Mouse (Mus musculus) lung, postnatal 4 days (tissue): ENCODE measurements at regions not wholly inside any gene's neighbourhood (a gene's known extent, or its start where the extent isn't known, plus 50 kb on each side); places are given as distances from the start of the nearest gene placed in this dataset.
A peak's percentile ranks its signal among the peaks of the same experiment; 100 is the strongest.

Source experiments
- DNase-seq, 2 experiments: peaks; one replicate each; pipeline ENCODE4 v3.0.0; 2021

- peak; percentile 79 for DNase-seq
These were observed 118.3 kb downstream of the Snx10 start for GRCm38 (mm10) chr6:51641965-51642364.

DNA sequence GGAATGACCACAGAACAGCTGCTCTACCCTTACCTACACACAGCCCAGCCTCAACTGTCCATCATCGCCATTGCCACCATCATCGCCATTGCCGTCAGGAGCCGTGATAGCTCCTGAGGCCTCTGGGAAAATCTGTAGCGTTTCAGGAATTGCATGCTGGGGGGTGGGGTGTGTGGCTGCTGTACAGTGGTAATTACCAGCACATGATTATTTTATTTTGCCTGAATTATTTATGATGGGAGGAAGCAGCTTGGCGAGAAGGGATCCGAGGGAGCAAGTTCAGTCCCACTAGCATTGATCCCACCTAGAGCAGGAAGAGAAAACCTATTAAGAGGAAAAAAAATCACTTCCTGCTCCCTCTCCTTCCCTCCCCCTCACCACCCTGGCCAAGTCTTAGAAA is 125.1 kb downstream of the Snx10 start:
- no peak for DNase-seq

DNA sequence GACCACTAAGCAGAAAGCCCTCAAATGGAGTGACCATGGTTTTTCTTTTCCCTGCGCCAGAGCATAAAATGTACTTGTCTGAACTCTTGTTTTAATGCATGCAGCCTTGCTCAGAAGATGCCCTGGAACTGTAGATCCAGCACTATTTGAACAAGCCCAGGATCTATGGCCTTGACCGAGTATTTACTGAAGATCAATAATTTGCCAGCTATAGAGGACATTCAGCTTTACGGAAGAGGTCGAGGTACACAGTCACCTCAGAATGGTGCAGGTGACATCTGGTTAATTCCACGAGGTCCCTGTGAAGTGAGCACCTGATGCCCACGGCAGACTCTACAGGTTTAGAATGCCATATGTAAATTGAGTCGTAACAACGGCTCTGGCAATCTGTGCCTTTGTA is 130.1 kb downstream of the Snx10 start:
- DNase-seq, result no peak

DNA sequence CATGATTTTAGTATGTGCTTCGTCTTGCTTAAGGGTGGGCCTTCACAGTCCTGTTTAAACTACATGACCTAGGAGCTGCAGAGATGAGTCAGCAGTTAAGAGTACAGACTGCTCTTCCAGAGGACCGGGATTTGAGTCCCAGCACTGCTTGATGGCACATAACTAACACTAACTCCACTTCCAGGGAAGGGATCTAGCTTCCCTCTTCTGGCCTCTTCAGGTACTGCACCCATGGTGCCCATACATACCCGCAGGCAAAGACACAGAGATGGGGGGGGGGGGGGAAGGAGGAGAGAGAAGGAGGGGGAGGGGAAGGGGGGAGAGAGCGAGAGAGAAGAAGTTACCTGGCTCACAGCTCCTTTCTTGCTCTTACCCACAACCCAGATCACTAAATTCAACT is 131.3 kb downstream of the Snx10 start:
- DNase-seq, result no peak

DNA sequence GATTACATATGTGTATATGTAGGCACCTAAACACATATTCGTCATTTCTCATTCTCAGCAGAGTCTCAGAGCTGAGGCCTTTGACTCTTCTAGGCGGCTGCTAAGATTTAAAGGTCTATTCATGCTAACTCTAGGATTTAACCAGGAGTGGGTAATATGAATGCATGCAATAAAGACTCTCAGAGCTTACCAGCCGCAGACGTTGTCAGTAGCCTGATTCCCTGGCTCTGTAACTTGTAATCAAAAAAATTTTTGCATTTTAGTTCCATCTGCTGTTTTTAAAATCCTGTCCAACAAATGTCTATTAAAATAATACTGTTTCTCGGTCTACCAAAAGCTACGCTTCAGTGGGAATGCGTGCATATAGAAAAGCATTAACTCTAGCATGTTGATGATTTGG is 132.4 kb downstream of the Snx10 start:
- DNase-seq, result no peak

- DNase-seq, result no peak
These were observed 133.4 kb downstream of the Snx10 start for GRCm38 (mm10) chr6:51656883-51657640.

DNA sequence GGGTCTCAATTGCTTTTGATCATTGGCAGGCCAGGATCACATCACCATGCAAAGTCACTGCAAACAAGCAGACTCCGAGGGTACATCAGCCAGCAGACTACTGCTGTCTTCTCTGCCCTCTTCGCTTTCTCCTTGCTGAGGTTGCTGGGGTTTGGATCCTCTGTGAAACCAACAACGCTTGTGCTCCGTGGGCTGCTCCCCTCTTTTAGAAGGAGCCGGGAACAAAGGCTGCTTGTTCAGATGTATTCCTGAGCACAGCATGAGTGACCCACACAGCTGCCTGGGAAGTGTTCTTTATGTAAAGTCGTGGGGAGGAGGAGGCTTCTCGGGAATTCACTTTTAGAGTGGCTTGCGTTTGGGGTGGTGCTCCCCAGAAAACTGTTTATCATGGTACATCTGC is 134.7 kb downstream of the Snx10 start:
- DNase-seq, result no peak

GRCm38 (mm10) chr6:51663178-51663577 is 139.5 kb downstream of the Snx10 start:
- peak in 1 of 2 experiments; percentile 6 for DNase-seq

GRCm38 (mm10) chr6:51664049-51664448 is 140.3 kb downstream of the Snx10 start:
- no peak for DNase-seq

DNA sequence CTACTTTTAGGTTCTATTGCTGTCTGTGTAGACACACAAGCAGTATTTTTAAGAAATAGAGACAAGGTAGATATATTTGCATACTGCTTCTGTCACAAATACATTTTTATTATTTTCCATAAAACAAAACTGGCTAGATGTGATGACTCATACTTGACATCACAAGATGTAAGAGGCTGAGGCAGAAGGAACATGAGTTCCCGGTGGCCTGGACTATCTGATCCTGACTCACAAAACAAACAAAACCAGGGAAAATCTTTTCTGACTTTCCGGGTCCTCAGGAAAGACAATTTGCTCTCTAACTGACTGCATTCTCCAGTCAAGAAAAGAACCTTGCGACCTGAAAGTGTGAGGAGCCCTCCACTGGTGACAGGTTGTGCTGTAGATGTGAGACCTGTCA is 143.3 kb downstream of the Snx10 start:
- DNase-seq, result no peak

DNA sequence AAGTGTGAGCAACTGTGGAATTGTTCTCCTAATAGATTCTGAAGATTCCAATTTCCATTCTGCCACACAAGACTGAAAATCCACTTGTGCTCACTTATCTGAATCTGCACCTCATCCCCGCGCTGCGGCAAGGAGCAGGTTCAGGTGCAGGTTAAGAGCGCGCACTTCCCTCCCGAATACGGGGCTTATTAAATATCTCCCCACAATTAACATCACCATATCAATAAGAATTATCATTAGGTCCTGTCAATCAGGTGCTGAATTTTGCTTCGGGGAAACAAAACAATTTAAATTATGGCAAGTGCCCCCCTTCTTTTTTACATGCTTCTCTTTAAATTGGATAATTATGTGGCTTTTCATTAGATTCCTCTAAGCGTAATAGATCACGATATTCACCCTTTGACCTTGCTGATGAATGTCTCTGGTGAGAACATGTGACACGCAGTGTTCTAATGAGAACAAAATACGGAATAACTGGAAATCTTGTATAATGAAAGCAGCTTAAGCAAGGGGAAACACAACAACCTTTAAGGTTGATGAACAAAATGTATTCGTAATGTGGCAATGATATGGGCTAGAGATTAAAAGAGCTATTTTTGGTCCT is 151.7 kb downstream of the Snx10 start:
- DNase-seq, result no peak

DNA sequence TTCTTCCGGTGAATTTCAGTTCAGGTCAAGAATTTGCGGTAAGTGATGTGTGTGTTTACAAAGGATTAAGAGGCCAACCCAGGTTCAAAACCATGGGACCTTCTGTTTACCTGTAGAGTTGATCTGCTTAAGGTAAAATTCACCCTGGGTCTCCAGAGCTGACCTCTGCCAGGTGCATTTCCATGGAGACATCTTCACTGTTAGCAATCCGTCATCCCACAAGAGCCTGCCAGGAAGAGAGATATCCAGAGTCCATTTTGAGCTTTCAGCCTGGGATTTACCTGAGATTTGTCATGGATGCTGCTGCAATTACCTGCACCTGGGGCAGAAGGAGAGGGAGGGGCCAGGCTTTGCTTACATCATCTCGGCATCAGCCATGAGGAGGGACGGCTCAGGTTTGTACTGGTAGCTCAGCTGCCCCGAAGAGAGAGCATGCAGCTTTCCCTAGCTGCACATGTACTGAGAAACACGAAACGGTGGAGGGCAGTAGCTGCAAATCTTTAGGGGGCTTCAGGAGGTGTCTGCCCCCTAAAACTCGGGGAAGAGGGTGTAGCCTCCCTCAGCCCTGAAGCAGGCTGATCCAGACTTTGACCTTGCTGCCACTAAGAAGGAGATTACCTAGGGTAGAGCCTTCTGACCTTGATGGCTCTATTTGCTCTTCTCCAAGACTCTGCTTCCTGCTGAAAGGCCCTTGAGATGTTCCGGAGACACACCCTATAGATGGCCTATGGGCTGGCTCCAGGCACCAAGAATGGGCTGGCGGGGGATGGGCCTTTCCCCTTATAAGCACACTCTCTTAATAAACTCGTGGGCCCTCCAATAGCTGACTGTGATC is 153.7 kb downstream of the Snx10 start:
- no peak for DNase-seq

DNA sequence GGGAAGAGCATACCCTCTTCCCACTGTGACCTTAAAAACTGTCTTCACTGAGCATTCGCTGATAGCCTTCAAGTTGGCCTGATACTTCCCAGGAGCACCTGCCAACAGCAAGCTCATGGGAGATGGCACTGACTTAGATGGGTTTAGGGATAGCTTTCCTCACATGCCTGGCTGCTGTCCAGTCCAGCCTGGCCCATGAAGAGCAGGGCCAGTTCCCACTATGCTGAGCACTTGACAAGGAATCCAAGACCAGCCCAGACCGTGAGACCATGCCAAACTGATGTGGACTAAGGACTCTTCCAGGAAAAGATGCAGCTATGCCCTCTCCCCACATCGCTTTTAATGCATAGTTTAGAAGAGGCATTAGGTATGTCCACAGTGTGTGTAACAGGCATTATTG is 155.0 kb downstream of the Snx10 start:
- no peak for DNase-seq

DNA sequence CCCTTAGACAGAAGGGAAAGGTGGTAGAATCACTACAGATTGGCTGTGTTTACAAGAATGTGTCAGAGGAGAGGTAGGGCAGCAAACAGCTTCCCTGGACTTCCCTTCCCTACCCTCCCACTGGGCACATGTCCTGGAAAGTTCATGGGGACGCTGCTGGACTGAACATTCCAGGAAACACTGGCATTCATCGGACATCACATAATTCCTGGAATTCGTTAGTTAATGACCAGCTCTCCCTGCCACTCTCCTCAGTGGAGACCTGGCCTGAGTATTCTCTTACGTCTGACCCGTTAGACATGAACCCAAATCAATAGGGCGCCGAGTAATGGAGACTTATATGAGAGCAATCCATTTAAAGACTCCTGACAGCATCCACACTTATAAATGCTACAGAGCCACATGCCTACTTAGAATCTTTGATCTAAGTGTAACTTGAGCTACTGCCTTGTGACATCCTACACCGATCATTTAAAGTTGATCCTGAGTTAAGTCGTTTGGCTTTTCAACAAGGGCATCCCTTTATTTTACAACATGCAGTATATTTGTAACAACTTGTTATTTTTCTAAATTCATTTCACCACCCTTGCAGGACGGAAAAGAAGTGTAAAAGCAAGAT is 156.6 kb downstream of the Snx10 start:
- peak; percentile 25 to 41 for DNase-seq

GRCm38 (mm10) chr6:51683131-51683530 is 159.4 kb downstream of the Snx10 start:
- no peak for DNase-seq

- DNase-seq, result no peak
These were observed 162.1 kb downstream of the Snx10 start for GRCm38 (mm10) chr6:51685651-51686287.

GRCm38 (mm10) chr6:51690795-51691563 is 167.3 kb downstream of the Snx10 start:
- peak; percentile 38 to 58 for DNase-seq

- DNase-seq, result no peak
These were observed 170.3 kb downstream of the Snx10 start for GRCm38 (mm10) chr6:51693984-51694383.

GRCm38 (mm10) chr6:51696396-51696795 is 172.7 kb downstream of the Snx10 start:
- DNase-seq, result no peak

GRCm38 (mm10) chr6:51697754-51698153 is 174.1 kb downstream of the Snx10 start:
- DNase-seq, result no peak

- no peak for DNase-seq
These were observed 174.5 kb downstream of the Snx10 start for GRCm38 (mm10) chr6:51698244-51698643.
